Comparison of ENCODE assay signal across 13 mouse cellular contexts in genomic region chr2:35498961-35499360, GRCm38 (mm10).
"Had no signal": no experiment of that assay in that cellular context is flagged by ENCODE, and none has a peak within 500 bp of the region (broad histone marks: within the 10 kb centered on the region; RNA-seq: fewer than 3 reads in every experiment).

No protein-coding gene starts in this region.

- H3K4me3 ChIP-seq: left cerebral cortex, adult 2 months; limb, embryonic 15.5 days; megakaryocyte, embryonic 14.5 days; myocyte; neural tube, embryonic 15.5 days; stomach, embryonic 15.5 days had no signal

- H3K9me3 ChIP-seq: limb, embryonic 15.5 days; neural tube, embryonic 15.5 days; stomach, embryonic 15.5 days had no signal

- H3K9ac ChIP-seq: limb, embryonic 15.5 days; lung, embryonic 14.5 days; neural tube, embryonic 15.5 days; stomach, embryonic 15.5 days had no signal

- H3K36me3 ChIP-seq: limb, embryonic 15.5 days; neural tube, embryonic 15.5 days; stomach, embryonic 15.5 days had no signal

- H3K27me3 ChIP-seq: limb, embryonic 15.5 days; megakaryocyte, embryonic 14.5 days; neural tube, embryonic 15.5 days; stomach, embryonic 15.5 days had no signal

- DNase-seq: kidney, adult 18-20 months; kidney, postnatal 10 days; kidney, postnatal 4 days; lung, embryonic 14.5 days; lung, postnatal 10 days; lung, postnatal 4 days had no signal

- H3K4me2 ChIP-seq: limb, embryonic 15.5 days; lung, embryonic 14.5 days; midbrain, embryonic 11.5 days; neural tube, embryonic 15.5 days; stomach, embryonic 15.5 days had no signal

- H3K27ac ChIP-seq: left cerebral cortex, adult 2 months; limb, embryonic 15.5 days; neural tube, embryonic 15.5 days; stomach, embryonic 15.5 days had no signal
